Mouse (Mus musculus): Measurements from ENCODE around the gene Rnd1. TPM values are rescaled to one million over a fixed set of nuclear protein-coding genes. Genes with fewer than 3 reads are reported as not detected.

Gene Rnd1
- polyA plus RNA-seq, 1 experiment: 3.0 TPM

GRCm38 (mm10) chr15:98637155-98637554 is 40.1 kb downstream of the Rnd1 start:
- no peak for DNase-seq (ENCODE audit: low spot score)

GRCm38 (mm10) chr15:98636517-98636916 is 40.7 kb downstream of the Rnd1 start:
- no peak for DNase-seq (ENCODE audit: low spot score)

- DNase-seq (ENCODE audit: low spot score): no peak
These were observed 41.9 kb downstream of the Rnd1 start for GRCm38 (mm10) chr15:98635291-98635841.

- peak; percentile 66 for DNase-seq (ENCODE audit: low spot score)
These were observed 42.6 kb downstream of the Rnd1 start for GRCm38 (mm10) chr15:98634541-98635081.

GRCm38 (mm10) chr15:98633822-98634470 is 43.3 kb downstream of the Rnd1 start:
- DNase-seq (ENCODE audit: low spot score): no peak

GRCm38 (mm10) chr15:98632921-98633320 is 44.3 kb downstream of the Rnd1 start:
- DNase-seq (ENCODE audit: low spot score): no peak

- DNase-seq (ENCODE audit: low spot score): no peak
These were observed 45.0 kb downstream of the Rnd1 start for GRCm38 (mm10) chr15:98632107-98632744.

- no peak for DNase-seq (ENCODE audit: low spot score)
These were observed 45.8 kb downstream of the Rnd1 start for GRCm38 (mm10) chr15:98631493-98631892.

GRCm38 (mm10) chr15:98630540-98630939 is 46.7 kb downstream of the Rnd1 start, which contains the start of gene Cacnb3:
TSS of gene Cacnb3 (plus strand) at chr15:98630840.
- DNase-seq (ENCODE audit: low spot score): no peak

- DNase-seq (ENCODE audit: low spot score): no peak
These were observed 47.8 kb downstream of the Rnd1 start for GRCm38 (mm10) chr15:98629464-98629863.

- no peak for DNase-seq (ENCODE audit: low spot score)
These were observed 48.5 kb downstream of the Rnd1 start for GRCm38 (mm10) chr15:98628589-98629254.

GRCm38 (mm10) chr15:98626487-98627212 is 50.6 kb downstream of the Rnd1 start:
- no peak for DNase-seq (ENCODE audit: low spot score)

GRCm38 (mm10) chr15:98626078-98626477 is 51.2 kb downstream of the Rnd1 start:
- no peak for DNase-seq (ENCODE audit: low spot score)

GRCm38 (mm10) chr15:98623361-98623821 is 53.9 kb downstream of the Rnd1 start:
- DNase-seq (ENCODE audit: low spot score): no peak

- DNase-seq (ENCODE audit: low spot score): no peak
These were observed 54.5 kb downstream of the Rnd1 start for GRCm38 (mm10) chr15:98622721-98623120.

GRCm38 (mm10) chr15:98622199-98622598 is 55.1 kb downstream of the Rnd1 start:
- DNase-seq (ENCODE audit: low spot score): no peak

GRCm38 (mm10) chr15:98617176-98617537 is 60.1 kb downstream of the Rnd1 start:
- DNase-seq (ENCODE audit: low spot score): peak; percentile 73

GRCm38 (mm10) chr15:98616362-98617175 is 60.7 kb downstream of the Rnd1 start:
- no peak for DNase-seq (ENCODE audit: low spot score)

GRCm38 (mm10) chr15:98615751-98616150 is 61.5 kb downstream of the Rnd1 start:
- DNase-seq (ENCODE audit: low spot score): no peak

- DNase-seq (ENCODE audit: low spot score): no peak
These were observed 62.3 kb downstream of the Rnd1 start for GRCm38 (mm10) chr15:98614971-98615370.

- DNase-seq (ENCODE audit: low spot score): no peak
These were observed 62.7 kb downstream of the Rnd1 start for GRCm38 (mm10) chr15:98614551-98614950.
